Mouse (Mus musculus) cerebellum, postnatal 4 days (tissue): ENCODE results near the gene Sorbs1.

Source experiments
- DNase-seq, 2 experiments: peaks; one replicate each; pipeline ENCODE4 v3.0.0; 2022; ENCODE audit warnings: low spot score in 2 of 2, mixed read lengths in 1 of 2

The Sorbs1 gene

GRCm38 (mm10) chr19:40259485-40259884 lies 254.1 kb downstream of the Sorbs1 start:
- DNase-seq: no peak

- no peak for DNase-seq
Measured at GRCm38 (mm10) chr19:40257396-40257795, 256.2 kb downstream of the Sorbs1 start.

DNA sequence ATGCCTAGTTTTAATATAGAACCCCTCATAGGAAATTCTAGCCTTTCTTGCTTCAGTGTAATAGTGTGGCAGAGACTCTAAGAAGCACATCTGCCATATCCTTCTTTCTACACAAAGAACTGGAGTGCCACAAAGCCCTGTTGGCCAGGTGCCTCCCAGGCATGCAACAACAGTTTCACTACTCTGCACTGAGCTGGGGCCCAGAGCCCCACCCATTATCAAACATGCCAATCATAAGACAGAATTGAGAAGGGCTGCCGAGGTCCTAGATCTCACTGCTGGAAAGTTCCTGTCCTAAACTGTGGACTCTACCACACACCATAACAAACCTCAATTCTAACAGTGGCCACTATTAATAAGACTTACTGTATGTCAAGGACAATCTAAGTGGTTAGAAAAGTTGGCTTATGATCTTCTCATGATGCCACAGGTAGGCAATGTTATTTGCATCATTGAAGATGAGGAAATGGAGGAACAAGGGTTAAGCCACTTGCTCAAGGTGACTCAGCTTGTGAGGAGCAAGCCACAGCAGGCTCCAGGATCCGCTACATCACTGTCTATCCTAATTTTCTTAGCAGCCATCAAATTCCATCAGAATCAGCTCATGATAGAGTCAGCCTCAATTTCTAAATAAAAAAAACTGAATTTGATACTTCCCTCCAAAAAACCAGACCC lies 257.1 kb downstream of the Sorbs1 start:
- DNase-seq: no peak

- no peak for DNase-seq
Measured at GRCm38 (mm10) chr19:40255561-40255960, 258.0 kb downstream of the Sorbs1 start.

DNA sequence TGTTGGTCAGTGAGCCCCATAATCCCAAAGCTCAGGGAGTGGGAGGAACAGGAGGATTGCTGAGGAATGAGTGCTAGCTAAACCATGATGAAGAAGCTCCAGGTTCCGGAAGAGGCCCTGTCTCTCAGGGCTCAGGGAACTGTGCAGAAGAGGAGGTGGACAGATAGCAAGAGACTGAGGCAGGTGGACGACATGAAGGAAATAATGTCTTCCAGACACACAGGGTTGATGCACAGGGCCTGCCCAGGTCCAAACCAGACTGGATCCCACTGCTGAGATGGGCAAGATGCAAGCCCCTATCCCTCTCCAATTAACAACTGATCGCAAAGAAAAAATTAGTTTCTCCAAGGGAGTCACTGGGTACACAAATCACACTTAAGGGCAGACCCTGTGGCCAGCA lies 258.8 kb downstream of the Sorbs1 start:
- no peak for DNase-seq

GRCm38 (mm10) chr19:40253768-40254167 lies 259.8 kb downstream of the Sorbs1 start:
- DNase-seq: no peak

DNA sequence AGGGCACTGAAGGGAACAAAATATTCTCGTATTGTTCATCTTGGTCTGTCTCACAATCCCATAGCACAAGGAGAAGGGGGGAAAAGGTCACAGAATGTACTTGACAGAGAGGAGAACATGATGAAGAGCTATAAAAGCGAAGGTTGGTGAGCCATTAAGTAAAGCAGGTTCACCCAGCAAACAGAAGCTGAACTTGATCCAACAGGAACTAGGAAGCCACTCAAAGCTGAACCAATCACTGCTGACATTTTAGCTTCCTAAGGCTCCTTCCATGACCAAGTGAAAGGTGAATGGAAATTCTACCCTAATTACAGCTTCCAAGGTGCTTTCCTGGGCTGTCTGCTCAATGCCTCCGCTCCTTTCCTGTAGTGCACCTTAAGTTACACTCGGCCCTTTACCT lies 262.5 kb downstream of the Sorbs1 start:
- no peak for DNase-seq

DNA sequence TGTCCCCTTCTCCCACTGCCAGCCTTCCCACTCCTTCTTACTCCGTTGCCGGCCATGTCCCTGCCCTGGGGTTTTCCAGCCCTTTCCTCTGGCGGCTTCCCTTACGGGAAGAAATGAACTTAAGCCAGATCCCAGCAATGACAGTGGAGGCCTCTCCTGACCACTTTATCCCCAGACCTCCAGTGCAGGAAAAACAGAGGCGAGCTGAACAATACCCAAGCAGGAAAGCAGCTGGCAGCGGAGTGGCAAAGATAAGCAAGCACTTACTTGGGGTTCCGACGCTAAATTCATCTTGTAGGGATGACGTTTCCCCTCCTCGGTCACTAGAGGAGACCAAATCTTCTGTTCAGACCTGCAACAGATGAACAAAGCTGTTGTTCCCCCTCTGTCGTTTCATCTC lies 264.2 kb downstream of the Sorbs1 start:
- DNase-seq: no peak

DNA sequence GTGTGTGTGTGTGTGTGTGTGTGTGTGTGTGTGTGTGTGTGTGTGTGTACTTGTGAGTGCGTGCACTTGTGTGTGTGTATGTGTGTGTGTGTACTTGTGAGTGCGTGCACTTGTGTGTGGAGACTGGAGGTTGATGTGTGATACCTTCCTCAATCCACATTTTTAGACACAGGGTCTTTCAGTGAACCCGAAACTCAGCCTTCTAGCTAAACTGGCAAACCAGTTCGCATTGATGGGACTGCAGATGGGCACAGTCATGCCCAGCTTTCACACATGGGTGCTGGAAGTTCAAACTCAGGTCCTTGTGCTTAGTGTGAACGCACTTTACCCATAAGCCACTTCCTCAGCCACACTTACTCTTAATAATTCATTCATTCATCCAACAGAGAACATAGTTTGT lies 265.1 kb downstream of the Sorbs1 start:
- no peak for DNase-seq

DNA sequence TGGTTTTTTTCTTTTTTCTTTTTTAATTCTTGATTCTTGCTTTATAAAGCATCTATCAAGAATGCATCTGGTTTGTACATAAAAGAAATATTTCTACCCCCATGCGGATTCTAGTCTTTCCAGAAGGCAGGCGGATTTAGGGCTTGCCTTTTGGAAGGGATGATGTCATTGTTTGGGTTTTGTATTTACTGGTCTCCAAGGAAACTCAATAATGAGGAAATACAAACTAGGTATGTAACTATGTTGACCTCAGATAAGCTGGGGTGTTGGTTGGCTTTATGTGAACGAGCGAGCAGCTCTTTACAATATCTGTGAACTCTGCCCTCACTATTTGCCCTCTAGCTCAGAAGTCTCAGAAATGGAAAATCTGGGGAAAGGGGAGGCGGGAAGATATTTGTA lies 266.3 kb downstream of the Sorbs1 start:
- no peak for DNase-seq

GRCm38 (mm10) chr19:40246646-40247267 lies 266.8 kb downstream of the Sorbs1 start:
- DNase-seq: no peak
